Mouse (Mus musculus) brain, embryonic 18.5 days (tissue): ENCODE measurements around the gene Slc12a7.
"Not testable (repeated sequence)": the region's sequence is repeated elsewhere in the genome, so short reads cannot be mapped to it uniquely, and the experiment has no call there.

Experiments used
- DNase-seq: peaks from one replicate; pipeline ENCODE4 v3.0.0-alpha.2; 2012; ENCODE audit warnings: low read depth, low spot score

The Slc12a7 gene

GRCm38 (mm10) chr13:73718225-73718624 lies 14.7 kb upstream of the Slc12a7 start:
- DNase-seq: peak; percentile 59

- no peak for DNase-seq
Measured at GRCm38 (mm10) chr13:73720241-73720640, 12.7 kb upstream of the Slc12a7 start.

DNA sequence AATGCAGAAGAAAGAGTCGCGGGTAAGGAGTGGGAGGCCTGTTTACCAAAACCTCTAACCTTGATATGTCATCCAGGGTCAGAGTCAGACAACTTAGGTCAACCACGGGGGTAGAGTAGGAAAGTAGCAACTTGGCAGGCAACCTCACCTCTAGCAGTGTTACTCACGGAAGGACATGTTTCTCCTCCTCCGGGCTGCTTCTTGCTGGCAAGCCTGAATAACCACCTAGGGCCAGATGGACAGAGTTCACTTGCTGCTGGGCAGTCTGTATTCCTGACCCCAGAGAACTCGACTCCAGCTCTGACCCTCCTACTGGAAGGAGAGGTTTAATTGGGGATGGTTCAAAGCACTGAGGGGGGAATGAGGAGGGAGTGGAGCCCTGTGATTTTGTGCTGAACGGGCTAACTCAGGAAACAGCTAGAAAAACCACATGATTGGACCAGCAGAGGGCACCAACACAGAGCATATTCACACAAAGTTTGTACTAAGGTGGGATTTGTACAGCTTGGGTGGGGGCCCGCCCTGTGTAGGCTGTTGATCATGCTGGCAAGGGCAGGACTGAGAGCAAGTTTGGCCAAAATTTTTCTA lies 9.7 kb upstream of the Slc12a7 start:
- no peak for DNase-seq

GRCm38 (mm10) chr13:73725315-73725714 lies 7.6 kb upstream of the Slc12a7 start:
- DNase-seq: no peak

DNA sequence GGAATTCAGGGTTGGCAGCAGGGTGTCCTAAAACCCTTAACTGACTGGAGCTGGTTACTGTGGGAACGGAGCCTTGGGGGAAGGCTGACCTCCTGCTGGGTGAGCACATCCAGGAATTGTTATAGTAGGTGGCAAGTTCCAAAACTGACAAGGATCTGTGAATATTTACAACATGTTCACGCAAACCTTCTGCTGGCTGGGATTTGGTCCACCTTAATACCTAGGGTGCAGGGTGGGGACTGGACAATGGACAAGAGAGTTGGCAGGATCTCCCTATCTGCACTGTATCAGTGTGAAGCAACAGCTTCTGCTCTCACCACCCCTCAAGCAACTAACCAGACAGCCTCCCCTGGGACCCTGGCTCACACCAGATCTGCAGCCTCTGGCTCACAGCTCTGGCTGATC lies 5.3 kb upstream of the Slc12a7 start:
- DNase-seq: no peak

DNA sequence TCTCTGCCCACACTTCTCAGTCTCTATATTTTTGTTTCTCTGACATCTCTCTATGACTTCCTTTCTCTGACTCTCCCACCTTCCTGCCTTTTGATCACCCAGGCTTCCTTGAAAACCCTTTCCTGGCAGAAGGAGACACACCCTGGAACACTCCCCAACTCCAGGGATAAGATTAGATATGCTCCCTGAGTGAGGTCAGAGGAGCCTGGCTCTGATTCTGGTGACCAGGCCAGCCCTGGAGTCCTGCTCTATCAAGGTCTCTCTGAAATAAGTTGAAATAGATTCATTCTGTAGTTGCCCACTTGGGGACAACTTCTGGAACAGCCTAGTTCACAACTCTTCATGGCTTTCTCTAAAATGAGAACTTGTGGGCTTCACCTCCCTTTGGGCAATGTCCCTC lies 4.3 kb upstream of the Slc12a7 start:
- no peak for DNase-seq

GRCm38 (mm10) chr13:73730913-73731312 lies 2.0 kb upstream of the Slc12a7 start:
- no peak for DNase-seq

DNA sequence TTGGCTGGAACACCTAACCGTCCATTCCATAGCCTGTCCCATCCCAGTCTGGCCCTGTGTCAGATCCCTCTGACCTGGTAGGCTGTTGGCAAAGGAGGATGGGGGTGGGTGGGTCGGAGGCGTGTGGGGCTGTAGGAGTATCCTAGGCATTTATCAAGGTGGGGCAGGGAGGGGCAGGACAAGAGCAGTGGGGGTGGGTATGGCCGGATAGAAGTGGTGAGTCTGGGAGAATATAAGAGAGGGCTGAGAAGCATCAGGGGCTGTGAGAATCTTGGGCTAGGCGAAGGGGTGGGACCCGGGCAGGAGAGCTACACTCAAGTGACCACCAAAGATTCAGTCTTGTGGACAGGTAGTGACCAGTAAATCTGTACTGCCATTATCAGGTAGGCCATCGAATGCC lies 659 bp upstream of the Slc12a7 start:
- no peak for DNase-seq

DNA sequence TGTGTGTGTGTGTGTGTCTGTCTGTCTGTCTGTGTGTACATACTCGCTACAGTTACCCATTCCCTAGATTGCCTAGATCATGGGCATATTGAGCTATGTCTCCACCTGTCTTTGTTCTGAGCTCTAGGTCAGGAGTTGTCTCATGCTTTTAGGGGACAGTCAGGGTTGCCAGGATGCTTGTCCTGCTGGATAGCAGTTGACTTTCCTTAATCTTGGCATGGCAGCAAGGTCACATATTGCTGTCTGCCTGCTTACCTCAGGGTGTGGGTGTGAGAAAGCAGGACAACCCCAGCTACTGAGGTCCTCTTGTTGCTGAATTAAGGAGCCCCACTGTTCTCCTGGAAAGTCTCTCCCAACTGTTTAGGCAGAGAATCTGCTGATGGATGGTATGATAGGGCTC lies 1.5 kb downstream of the Slc12a7 start:
- no peak for DNase-seq

DNA sequence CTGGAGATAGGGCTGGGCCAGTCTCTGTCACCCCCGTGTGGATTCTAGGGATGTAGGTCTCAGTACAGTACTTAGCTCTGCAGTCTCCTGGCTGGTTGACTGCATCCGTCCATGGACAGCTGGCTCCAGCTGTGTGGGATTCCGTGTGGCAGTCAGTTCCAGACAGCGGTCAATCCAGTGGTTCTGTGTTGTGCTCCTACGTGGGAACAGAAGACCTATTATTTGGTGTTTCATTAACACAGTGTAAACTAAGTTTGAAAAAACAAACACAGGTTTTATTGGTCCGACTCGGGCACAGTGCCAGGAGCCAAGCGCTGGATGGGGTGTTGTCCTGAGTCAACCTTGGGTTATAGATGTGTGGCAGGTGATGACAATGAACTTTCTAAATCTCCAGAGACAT lies 2.4 kb downstream of the Slc12a7 start:
- no peak for DNase-seq

DNA sequence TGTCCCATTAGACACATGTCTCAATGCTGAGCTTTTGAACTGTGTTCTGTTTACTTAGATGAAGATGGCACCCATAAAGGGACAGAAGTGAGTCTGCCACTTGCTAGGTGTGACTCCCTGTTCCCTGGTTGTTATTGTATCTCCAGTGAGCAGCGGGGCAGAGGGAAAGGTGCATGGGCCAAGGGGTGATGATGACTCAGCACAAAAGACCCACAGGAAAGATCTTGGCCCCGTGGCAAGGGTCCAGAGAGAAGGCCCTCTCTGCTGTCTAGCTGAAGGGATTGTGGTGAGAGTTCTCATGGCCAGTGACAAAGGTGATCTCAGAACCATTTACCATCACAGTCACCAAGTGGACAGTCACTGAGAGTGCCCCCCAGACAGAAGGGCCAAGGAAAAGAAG lies 3.0 kb downstream of the Slc12a7 start:
- DNase-seq: no peak

- DNase-seq: no peak
Measured at GRCm38 (mm10) chr13:73736943-73737342, 4.0 kb downstream of the Slc12a7 start.

DNA sequence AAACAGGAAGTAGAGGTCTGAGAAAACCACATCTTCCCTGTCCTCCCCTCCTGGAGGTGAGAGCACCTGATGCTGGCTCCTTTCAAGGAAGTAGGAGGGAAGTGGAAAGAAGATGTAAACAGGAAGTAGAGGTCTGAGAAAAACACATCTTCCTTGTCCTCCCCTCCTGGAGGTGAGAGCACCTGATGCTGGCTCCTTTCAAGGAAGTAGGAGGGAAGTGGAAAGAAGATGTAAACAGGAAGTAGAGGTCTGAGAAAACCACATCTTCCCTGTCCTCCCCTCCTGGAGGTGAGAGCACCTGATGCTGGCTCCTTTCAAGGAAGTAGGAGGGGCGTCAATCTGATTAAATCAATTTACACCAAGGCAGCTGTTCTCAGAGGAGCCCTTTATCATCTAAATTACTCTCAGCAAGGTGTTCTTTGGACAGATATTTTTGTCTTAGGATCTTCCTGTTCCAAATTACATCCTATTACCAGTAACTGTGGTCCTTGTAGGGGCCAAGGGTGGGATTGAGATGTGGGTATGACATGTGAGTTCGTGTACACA lies 7.6 kb downstream of the Slc12a7 start:
- not testable (repeated sequence) for DNase-seq

DNA sequence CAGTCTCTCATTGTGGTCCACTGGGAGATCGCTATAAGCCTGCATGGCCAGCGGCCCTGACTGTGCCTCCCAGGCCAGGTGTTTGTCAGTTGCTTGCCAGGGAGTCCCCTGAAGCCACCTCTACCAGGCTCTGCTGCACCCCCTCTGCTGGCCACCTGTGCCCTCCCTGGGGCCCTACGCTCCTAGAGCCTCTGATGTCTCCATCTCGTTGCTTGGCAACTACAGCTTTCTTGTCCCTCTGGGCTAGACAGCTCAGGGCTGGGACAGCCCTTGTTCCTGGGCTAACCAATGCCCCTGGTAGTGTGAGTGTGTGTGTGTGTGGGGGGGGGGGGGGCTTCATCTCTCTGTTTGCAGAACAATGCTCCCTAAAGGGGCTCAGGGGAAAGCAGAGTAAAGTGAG lies 10.1 kb downstream of the Slc12a7 start:
- no peak for DNase-seq

GRCm38 (mm10) chr13:73743662-73744061 lies 10.8 kb downstream of the Slc12a7 start:
- no peak for DNase-seq

- DNase-seq: no peak
Measured at GRCm38 (mm10) chr13:73748663-73749440, 16.0 kb downstream of the Slc12a7 start.

DNA sequence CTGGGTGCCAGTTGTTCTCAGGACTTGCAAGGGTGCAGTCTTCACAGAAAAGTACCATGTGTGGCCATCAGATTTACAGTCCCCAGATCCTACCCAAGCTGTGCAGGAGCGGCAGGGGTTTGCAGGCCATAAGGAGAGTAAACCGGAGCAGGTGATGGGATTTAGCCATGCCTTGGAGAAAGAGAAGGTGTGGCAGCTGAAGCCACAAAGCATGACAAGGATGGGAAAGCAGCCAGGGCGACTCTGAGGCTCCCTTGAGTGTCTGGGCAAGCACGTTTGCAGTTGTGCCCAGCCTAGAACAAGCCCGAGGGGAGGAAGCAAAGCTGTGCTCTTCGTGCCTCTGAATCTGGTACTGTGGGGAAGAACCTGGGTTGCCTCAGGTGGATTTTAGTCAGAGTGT lies 17.5 kb downstream of the Slc12a7 start:
- no peak for DNase-seq

- DNase-seq: no peak
Measured at GRCm38 (mm10) chr13:73751284-73751683, 18.4 kb downstream of the Slc12a7 start.

- no peak for DNase-seq
Measured at GRCm38 (mm10) chr13:73755809-73756208, 22.9 kb downstream of the Slc12a7 start.

DNA sequence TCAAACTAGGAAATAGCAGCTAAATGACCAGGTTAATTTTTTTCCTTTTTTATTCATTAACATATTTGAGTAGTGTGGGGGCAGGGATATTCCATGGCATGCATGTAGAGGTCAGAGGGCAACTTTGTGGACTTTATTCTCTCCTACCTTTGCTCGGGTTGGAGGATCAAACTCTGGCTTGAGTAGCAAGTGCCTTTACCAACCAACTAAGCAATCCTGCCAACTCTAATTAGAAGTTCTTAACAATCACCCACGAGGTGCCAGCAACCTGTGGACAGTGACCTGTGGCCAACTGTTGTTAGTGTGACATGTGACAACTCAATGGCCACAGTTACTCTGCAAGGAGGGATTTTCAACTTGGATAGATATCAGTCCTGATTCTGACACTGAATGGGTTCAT lies 24.0 kb downstream of the Slc12a7 start:
- DNase-seq: no peak

DNA sequence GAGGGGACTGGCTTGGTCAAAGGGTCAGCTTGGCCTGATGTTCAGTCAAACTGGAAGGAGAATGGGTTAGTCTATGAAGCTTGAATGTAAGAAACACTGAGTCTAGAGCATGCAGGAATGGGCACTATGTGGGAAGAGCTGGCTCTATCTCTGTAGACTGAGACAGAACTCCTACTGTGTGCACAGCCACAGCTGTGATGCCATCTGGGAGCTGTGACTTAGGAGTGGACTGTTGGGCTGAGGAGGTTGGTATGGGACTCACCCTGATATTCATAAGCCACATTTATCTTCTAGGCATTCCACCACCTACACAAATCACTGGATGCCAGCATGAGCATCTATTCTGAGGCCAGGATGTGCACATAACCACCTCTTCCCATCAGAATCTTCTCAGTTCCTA lies 24.5 kb downstream of the Slc12a7 start:
- no peak for DNase-seq

- no peak for DNase-seq
Measured at GRCm38 (mm10) chr13:73759596-73759995, 26.7 kb downstream of the Slc12a7 start.

GRCm38 (mm10) chr13:73760126-73760525 lies 27.2 kb downstream of the Slc12a7 start:
- DNase-seq: no peak
